Mouse (Mus musculus): ENCODE data around the gene Irs4. TPM values are rescaled to one million over a fixed set of nuclear protein-coding genes. Genes with fewer than 3 reads are reported as not detected.
A peak's percentile ranks its signal among the peaks of the same experiment; 100 is the strongest.

Gene Irs4
- polyA plus RNA-seq (2012; rRNA removed) = not detected in 2 replicates

GRCm38 (mm10) chrX:141724937-141725918, at the start of gene Irs4:
Gene Irs4, minus strand, starts transcription at chrX:141725263.
- no peaks in the 10 kb centered on the region for H3K36me3 ChIP-seq (ENCODE audit: control insufficient read depth, insufficient read depth, low read length)
- no peak for DNase-seq
- H3K4me1 ChIP-seq (ENCODE audit: control insufficient read depth, insufficient read depth, low read length) = no peaks in the 10 kb centered on the region
- WGBS = 1% methylated on average over 47 of the region's 51 CpGs
- H3K27me3 ChIP-seq (replicated peaks; ENCODE audit: control insufficient read depth, insufficient read depth, low read length) = peaks cover 3% of the 10 kb centered on the region
- no peak within 1 kb of the TSS for H3K27ac ChIP-seq (ENCODE audit: insufficient read depth, low read depth, low read length)
- TF ChIP-seq CTCF (conservative IDR thresholded peaks at IDR 0.05; ENCODE audit: insufficient read depth, insufficient read length, low read depth, low read length) (no peak), POLR2A (IDR thresholded peaks at IDR 0.05; ENCODE audit: low read depth, low read length) (no peak)
- peak within 1 kb of the TSS; percentile 39; the same call in 1 of the 2 replicates for H3K4me3 ChIP-seq (ENCODE audit: insufficient read depth, low read depth, low read length)

GRCm38 (mm10) chrX:141750360-141750759, 25.3 kb upstream of the Irs4 start:
- H3K27ac ChIP-seq (ENCODE audit: insufficient read depth, low read depth, low read length) = no peak overlapping the region
- TF ChIP-seq POLR2A (IDR thresholded peaks at IDR 0.05; ENCODE audit: low read depth, low read length) (no peak), CTCF (conservative IDR thresholded peaks at IDR 0.05; ENCODE audit: insufficient read depth, insufficient read length, low read depth, low read length) (no peak)
- H3K36me3 ChIP-seq (ENCODE audit: control insufficient read depth, insufficient read depth, low read length) = no peaks in the 10 kb centered on the region
- H3K4me3 ChIP-seq (ENCODE audit: insufficient read depth, low read depth, low read length) = no peak overlapping the region
- no peaks in the 10 kb centered on the region for H3K4me1 ChIP-seq (ENCODE audit: control insufficient read depth, insufficient read depth, low read length)
- H3K27me3 ChIP-seq (replicated peaks; ENCODE audit: control insufficient read depth, insufficient read depth, low read length) = no peaks in the 10 kb centered on the region
- 58% methylated on average over 2 of the region's 2 CpGs for WGBS
- no peak for DNase-seq

DNA sequence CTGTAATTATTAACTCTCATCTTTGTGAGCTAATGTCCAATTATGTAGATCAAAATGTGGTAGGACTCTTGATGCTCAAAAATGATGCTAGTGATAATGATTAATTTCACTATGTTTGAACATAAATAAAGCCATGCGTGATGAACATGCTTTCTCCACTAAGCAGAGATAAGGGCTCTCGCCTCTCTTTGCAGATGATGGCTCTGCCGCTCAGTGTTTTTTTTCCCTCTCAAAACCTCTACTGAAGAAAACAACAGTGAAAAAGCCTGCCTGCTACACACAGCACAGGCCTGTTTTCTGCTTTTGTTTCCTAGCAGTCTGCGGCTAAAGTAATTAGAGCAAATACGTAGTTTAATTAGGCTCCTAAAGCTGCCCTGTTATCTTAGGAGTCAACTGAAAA, 4.5 kb upstream of the Irs4 start:
- no peak overlapping the region for H3K4me3 ChIP-seq (ENCODE audit: insufficient read depth, low read depth, low read length)
- no peak for DNase-seq
- no peaks in the 10 kb centered on the region for H3K4me1 ChIP-seq (ENCODE audit: control insufficient read depth, insufficient read depth, low read length)
- no peak overlapping the region for H3K27ac ChIP-seq (ENCODE audit: insufficient read depth, low read depth, low read length)
- 78% methylated on average over 5 of the region's 5 CpGs for WGBS
- no peaks in the 10 kb centered on the region for H3K36me3 ChIP-seq (ENCODE audit: control insufficient read depth, insufficient read depth, low read length)
- no peaks in the 10 kb centered on the region for H3K27me3 ChIP-seq (replicated peaks; ENCODE audit: control insufficient read depth, insufficient read depth, low read length)
- TF ChIP-seq POLR2A (IDR thresholded peaks at IDR 0.05; ENCODE audit: low read depth, low read length) (no peak), CTCF (conservative IDR thresholded peaks at IDR 0.05; ENCODE audit: insufficient read depth, insufficient read length, low read depth, low read length) (no peak)

- under 1% methylated on average over 50 of the region's 52 CpGs for WGBS
- no peak overlapping the region for H3K27ac ChIP-seq (ENCODE audit: insufficient read depth, low read depth, low read length)
- DNase-seq = no peak
- H3K4me3 ChIP-seq (ENCODE audit: insufficient read depth, low read depth, low read length) = peak overlapping the region; percentile 28; the same call in 1 of the 2 replicates
- no peaks in the 10 kb centered on the region for H3K4me1 ChIP-seq (ENCODE audit: control insufficient read depth, insufficient read depth, low read length)
- peaks cover 3% of the 10 kb centered on the region for H3K27me3 ChIP-seq (replicated peaks; ENCODE audit: control insufficient read depth, insufficient read depth, low read length)
- TF ChIP-seq POLR2A (IDR thresholded peaks at IDR 0.05; ENCODE audit: low read depth, low read length) (no peak), CTCF (conservative IDR thresholded peaks at IDR 0.05; ENCODE audit: insufficient read depth, insufficient read length, low read depth, low read length) (no peak)
- H3K36me3 ChIP-seq (ENCODE audit: control insufficient read depth, insufficient read depth, low read length) = no peaks in the 10 kb centered on the region
These were observed 622 bp downstream of the Irs4 start for GRCm38 (mm10) chrX:141724391-141724891.

- Histone ChIP-seq H3K36me3 (ENCODE audit: control insufficient read depth, insufficient read depth, low read length) (no peaks in the 10 kb centered on the region), H3K27ac (ENCODE audit: insufficient read depth, low read depth, low read length) (no peak overlapping the region), H3K27me3 (replicated peaks; ENCODE audit: control insufficient read depth, insufficient read depth, low read length) (peaks cover 3% of the 10 kb centered on the region), H3K4me3 (ENCODE audit: insufficient read depth, low read depth, low read length) (no peak overlapping the region; the same call in 1 of the 2 replicates), H3K4me1 (ENCODE audit: control insufficient read depth, insufficient read depth, low read length) (no peaks in the 10 kb centered on the region)
- TF ChIP-seq POLR2A (IDR thresholded peaks at IDR 0.05; ENCODE audit: low read depth, low read length) (no peak), CTCF (conservative IDR thresholded peaks at IDR 0.05; ENCODE audit: insufficient read depth, insufficient read length, low read depth, low read length) (no peak; the same call in 1 of the 2 replicates)
- WGBS = 2% methylated on average over 16 of the region's 16 CpGs
- DNase-seq = peak; percentile 5
These were observed 1.1 kb downstream of the Irs4 start for GRCm38 (mm10) chrX:141723936-141724335.

DNA sequence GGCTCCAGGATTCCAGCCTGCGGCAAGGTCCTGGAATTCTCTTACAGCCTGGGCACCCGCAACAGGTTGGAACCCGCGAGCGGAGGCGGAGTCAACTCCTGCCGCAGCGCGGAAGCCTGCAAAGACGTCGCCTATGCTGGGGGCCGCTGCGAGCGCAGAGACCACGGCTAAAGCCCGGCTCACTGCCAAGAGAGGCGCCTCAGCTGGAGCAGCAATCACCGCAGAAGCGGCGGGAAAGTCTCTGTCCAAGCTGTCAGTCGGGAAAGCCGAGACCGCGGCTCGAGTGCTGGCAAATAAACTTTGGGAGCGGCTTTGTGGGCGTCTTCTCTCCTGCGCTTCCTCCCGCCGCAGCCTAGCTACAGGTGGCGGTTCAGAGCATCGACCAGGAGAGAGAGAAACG, 3.3 kb downstream of the Irs4 start:
- Histone ChIP-seq H3K27ac (ENCODE audit: insufficient read depth, low read depth, low read length) (no peak overlapping the region), H3K4me1 (ENCODE audit: control insufficient read depth, insufficient read depth, low read length) (no peaks in the 10 kb centered on the region), H3K27me3 (replicated peaks; ENCODE audit: control insufficient read depth, insufficient read depth, low read length) (peaks cover 3% of the 10 kb centered on the region), H3K4me3 (ENCODE audit: insufficient read depth, low read depth, low read length) (peak overlapping the region; percentile 10; the same call in 1 of the 2 replicates), H3K36me3 (ENCODE audit: control insufficient read depth, insufficient read depth, low read length) (no peaks in the 10 kb centered on the region)
- WGBS = 1% methylated on average over 33 of the region's 33 CpGs
- DNase-seq = peak; percentile 9
- TF ChIP-seq POLR2A (IDR thresholded peaks at IDR 0.05; ENCODE audit: low read depth, low read length) = no peak
- no peak for TF ChIP-seq CTCF (conservative IDR thresholded peaks at IDR 0.05; ENCODE audit: insufficient read depth, insufficient read length, low read depth, low read length)

Other genes with a start within 250 kb of the Irs4 start
- gene Col4a5, start 249.9 kb downstream of the Irs4 start, polyA plus RNA-seq (2012; rRNA removed) = 13.1 and 15.8 TPM in 2 replicates
- not detected in 2 replicates for gene Gm15294, start 150.0 kb upstream of the Irs4 start, polyA plus RNA-seq (2012; rRNA removed)